Comparison of ENCODE assay signal across 12 mouse cellular contexts in genomic region chrX:12285976-12286909, GRCm38 (mm10).
A peak's percentile ranks its signal among the peaks of the same experiment; 100 is the strongest.
DNase-seq lines count a peak whose midpoint lies in the region; ATAC-seq lines count a peak whose summit lies in the region.
"Had no signal": no experiment of that assay in that cellular context is flagged by ENCODE, and none has a peak within 500 bp of the region (broad histone marks: within the 10 kb centered on the region; RNA-seq: fewer than 3 reads in every experiment).

No protein-coding gene starts in this region.

- peak overlapping the region; percentile 43 for H3K4me2 ChIP-seq in heart, embryonic 11.5 days
- H3K4me2 ChIP-seq in liver, embryonic 16.5 days (ENCODE audit: low read depth, low read length): no peak overlapping the region
- no peak overlapping the region for H3K4me2 ChIP-seq in liver, embryonic 11.5 days
- H3K4me2 ChIP-seq in limb, embryonic 12.5 days: peak overlapping the region; percentile 23

- no peak overlapping the region for H3K27ac ChIP-seq in heart, embryonic 11.5 days (ENCODE audit: low read depth, low read length)
- H3K27ac ChIP-seq in liver, embryonic 16.5 days (ENCODE audit: low read length): peak overlapping the region; percentile 50; the same call in 1 of the 2 replicates
- no peak overlapping the region for H3K27ac ChIP-seq in liver, embryonic 11.5 days (ENCODE audit: low read depth, low read length)
- H3K27ac ChIP-seq in limb, embryonic 12.5 days: 0 out of 2 replicates have a peak overlapping the region, but pooled peaks have one; percentile 29

- H3K27me3 ChIP-seq in heart, embryonic 11.5 days (ENCODE audit: control insufficient read depth, insufficient read depth, low read length): peaks cover 9% of the 10 kb centered on the region
- no peaks in the 10 kb centered on the region for H3K27me3 ChIP-seq in liver, embryonic 16.5 days (ENCODE audit: control insufficient read depth, insufficient read depth, low read depth, low read length)
- H3K27me3 ChIP-seq in liver, embryonic 11.5 days (replicated peaks; ENCODE audit: control insufficient read depth, insufficient read depth, low read length): peaks cover 23% of the 10 kb centered on the region
- peaks cover 62% of the 10 kb centered on the region for H3K27me3 ChIP-seq in limb, embryonic 12.5 days

- no peaks in the 10 kb centered on the region for H3K9me3 ChIP-seq in heart, embryonic 11.5 days (replicated peaks; ENCODE audit: control insufficient read depth, low read length)
- no peaks in the 10 kb centered on the region for H3K9me3 ChIP-seq in liver, embryonic 16.5 days (replicated peaks; ENCODE audit: control insufficient read depth, low read length)
- no peaks in the 10 kb centered on the region for H3K9me3 ChIP-seq in liver, embryonic 11.5 days (ENCODE audit: control insufficient read depth, low read length)
- no peaks in the 10 kb centered on the region for H3K9me3 ChIP-seq in limb, embryonic 12.5 days

- no peaks in the 10 kb centered on the region for H3K36me3 ChIP-seq in heart, embryonic 11.5 days (ENCODE audit: control insufficient read depth, insufficient read depth, low read length)
- H3K36me3 ChIP-seq in liver, embryonic 16.5 days (ENCODE audit: control insufficient read depth, insufficient read depth): no peaks in the 10 kb centered on the region
- no peaks in the 10 kb centered on the region for H3K36me3 ChIP-seq in liver, embryonic 11.5 days (ENCODE audit: control insufficient read depth, insufficient read depth, low read length)
- no peaks in the 10 kb centered on the region for H3K36me3 ChIP-seq in limb, embryonic 12.5 days

- peaks cover 3% of the 10 kb centered on the region; the same call in 1 of the 2 replicates for H3K4me1 ChIP-seq in heart, embryonic 11.5 days (ENCODE audit: control insufficient read depth, insufficient read depth, low read length)
- no peaks in the 10 kb centered on the region for H3K4me1 ChIP-seq in liver, embryonic 16.5 days (ENCODE audit: control insufficient read depth, low read depth, low read length)
- no peaks in the 10 kb centered on the region for H3K4me1 ChIP-seq in liver, embryonic 11.5 days (replicated peaks; ENCODE audit: control insufficient read depth, insufficient read depth, low read length)
- H3K4me1 ChIP-seq in limb, embryonic 12.5 days (replicated peaks): peaks cover 17% of the 10 kb centered on the region

- intact Hi-C loops in heart, postnatal 14 days (cut with DNase I): no loop called here

- no peak for DNase-seq in heart, postnatal 14 days
- no peak for DNase-seq in liver, embryonic 11.5 days (ENCODE audit: low spot score)
- DNase-seq in embryo, embryonic 11 days: peak; percentile 51
- no peak for DNase-seq in lung, postnatal 10 days
- DNase-seq in MN1 (ENCODE audit: low spot score): no peak
- DNase-seq: B cell, adult 2 months; cerebellum, postnatal 10 days; kidney, adult 18-20 months; lung, adult 18-20 months had no signal

- no peak overlapping the region for H3K9ac ChIP-seq in heart, embryonic 11.5 days (ENCODE audit: low read depth, low read length)
- H3K9ac ChIP-seq in liver, embryonic 16.5 days (ENCODE audit: low read depth, low read length): no peak overlapping the region
- H3K9ac ChIP-seq in liver, embryonic 11.5 days (ENCODE audit: low read depth, low read length): no peak overlapping the region
- no peak overlapping the region for H3K9ac ChIP-seq in limb, embryonic 12.5 days (replicated peaks)

- no peak for ATAC-seq in heart, embryonic 11.5 days (replicated peaks; ENCODE audit: insufficient number of reproducible peaks, low FRiP score, low TSS enrichment)
- ATAC-seq in liver, embryonic 16.5 days (ENCODE audit: low read depth): peak; percentile 14; the same call in 1 of the 2 replicates
- ATAC-seq in liver, embryonic 11.5 days (replicated peaks; ENCODE audit: low FRiP score): no peak
- 0 out of 2 replicates have a peak, but pooled peaks have one; percentile 46 for ATAC-seq in limb, embryonic 12.5 days (ENCODE audit: insufficient number of reproducible peaks, insufficient read depth, low FRiP score, low TSS enrichment, low read depth)

- WGBS in heart, embryonic 11.5 days (ENCODE audit: insufficient replicate concordance): 14% methylated on average over 24 of the region's 24 CpGs
- WGBS in liver, embryonic 16.5 days (ENCODE audit: insufficient replicate concordance): 35% methylated on average over 24 of the region's 24 CpGs
- WGBS in liver, embryonic 11.5 days: 26% methylated on average over 24 of the region's 24 CpGs
- 16% methylated on average over 24 of the region's 24 CpGs for WGBS in limb, embryonic 12.5 days

- H3K4me3 ChIP-seq in heart, embryonic 11.5 days (ENCODE audit: low read depth, low read length): no peak overlapping the region
- no peak overlapping the region for H3K4me3 ChIP-seq in liver, embryonic 16.5 days (ENCODE audit: low read depth, low read length)
- H3K4me3 ChIP-seq in liver, embryonic 11.5 days (ENCODE audit: low read depth, low read length): no peak overlapping the region
- H3K4me3 ChIP-seq in limb, embryonic 12.5 days (replicated peaks): no peak overlapping the region

Comparison
In these comparisons a context has a peak if more than half of its experiments do, and no peak if none do; other contexts are left out.
1. ATAC-seq: peak in liver, embryonic 16.5 days (single experiment) and limb, embryonic 12.5 days (single experiment); none in heart, embryonic 11.5 days (single experiment) and liver, embryonic 11.5 days (single experiment).
2. H3K27ac ChIP-seq: peak in liver, embryonic 16.5 days (single experiment) and limb, embryonic 12.5 days (single experiment); none in heart, embryonic 11.5 days (single experiment) and liver, embryonic 11.5 days (single experiment).
3. H3K4me2 ChIP-seq: peak in heart, embryonic 11.5 days (single experiment) and limb, embryonic 12.5 days (single experiment); none in liver, embryonic 16.5 days (single experiment) and liver, embryonic 11.5 days (single experiment).